Mouse (Mus musculus): ENCODE data around the gene Ube2u. TPM values are rescaled to one million over a fixed set of nuclear protein-coding genes. Genes with fewer than 3 reads are reported as not detected.

Ube2u gene
- polyA plus RNA-seq, 1 experiment from 2014 or later: 1.3 TPM

DNA sequence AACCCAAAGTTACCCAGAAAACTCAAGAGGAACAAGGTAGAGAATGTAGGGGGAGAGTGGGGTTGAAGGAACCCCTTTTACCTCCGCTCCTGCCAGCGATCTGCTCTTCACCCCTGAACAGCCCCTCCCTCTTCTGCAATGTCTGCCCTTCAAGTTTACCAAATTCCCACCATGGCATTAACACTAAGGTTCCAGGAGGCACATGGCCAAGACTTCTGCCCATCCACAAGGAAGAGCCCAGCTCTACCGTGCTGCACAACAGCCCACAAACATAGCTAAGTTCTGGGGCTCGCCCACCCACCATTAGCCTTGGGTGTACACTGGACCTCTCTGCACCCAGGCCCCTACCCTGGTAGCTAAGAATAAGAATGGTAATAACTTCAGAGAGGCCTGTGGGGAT, 117.1 kb downstream of the Ube2u start:
- no peaks in the 10 kb centered on the region for H3K4me1 ChIP-seq (replicated peaks)
- no peaks in the 10 kb centered on the region for H3K36me3 ChIP-seq
- H3K9me3 ChIP-seq: no peaks in the 10 kb centered on the region
- DNase-seq (ENCODE audit: low spot score): no peak
- H3K27ac ChIP-seq: no peak overlapping the region
- no peaks in the 10 kb centered on the region for H3K27me3 ChIP-seq (ENCODE audit: insufficient read depth, poor library complexity, severe bottlenecking)
- H3K4me3 ChIP-seq: no peak overlapping the region
- 88% methylated on average over 4 of the region's 4 CpGs for WGBS

DNA sequence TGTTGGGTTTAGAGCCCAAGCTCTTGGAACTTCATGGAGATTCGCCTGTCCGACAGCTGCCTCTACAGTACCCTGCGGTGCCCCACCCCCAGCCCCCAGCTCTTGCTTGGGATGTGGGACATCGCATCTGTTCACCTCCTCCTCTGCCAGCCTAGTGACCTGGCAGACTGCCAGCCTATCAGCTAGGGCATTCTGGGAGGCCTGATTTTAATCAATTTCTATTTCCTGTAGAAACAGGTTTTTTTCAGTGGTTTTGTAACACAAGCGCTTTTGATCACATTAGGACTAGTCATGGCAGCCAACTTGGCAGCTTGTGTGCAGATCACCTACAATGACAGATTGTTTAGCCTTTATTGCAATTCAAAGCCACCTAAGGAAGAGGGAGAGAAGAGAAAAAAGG, 118.0 kb downstream of the Ube2u start:
- no peaks in the 10 kb centered on the region for H3K9me3 ChIP-seq
- no peak overlapping the region for H3K27ac ChIP-seq
- no peaks in the 10 kb centered on the region for H3K4me1 ChIP-seq (replicated peaks)
- H3K4me3 ChIP-seq: no peak overlapping the region
- no peak for DNase-seq (ENCODE audit: low spot score)
- H3K36me3 ChIP-seq: no peaks in the 10 kb centered on the region
- WGBS: 91% methylated on average over 5 of the region's 5 CpGs
- no peaks in the 10 kb centered on the region for H3K27me3 ChIP-seq (ENCODE audit: insufficient read depth, poor library complexity, severe bottlenecking)

DNA sequence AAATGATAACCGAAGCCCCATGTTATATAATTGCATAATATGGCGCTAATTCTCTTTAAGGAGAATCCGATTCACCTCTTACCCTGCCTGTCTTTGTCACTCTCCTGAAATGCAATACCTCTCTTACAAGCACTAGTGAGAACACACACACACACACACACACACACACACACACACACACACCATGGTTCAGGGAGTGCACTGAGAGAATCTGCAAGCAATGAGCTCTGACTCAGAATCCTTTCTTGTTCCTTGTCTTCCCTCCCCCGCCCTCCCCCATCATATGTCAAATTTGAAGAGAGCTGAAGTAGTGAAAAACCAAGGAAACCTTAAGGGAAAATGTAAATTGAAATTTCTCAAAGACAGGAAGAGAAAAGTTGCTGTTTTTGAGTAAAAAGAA, 118.4 kb downstream of the Ube2u start:
- WGBS: 87% methylated on average over 4 of the region's 4 CpGs
- no peak for DNase-seq (ENCODE audit: low spot score)
- H3K4me3 ChIP-seq: no peak overlapping the region
- no peaks in the 10 kb centered on the region for H3K27me3 ChIP-seq (ENCODE audit: insufficient read depth, poor library complexity, severe bottlenecking)
- H3K27ac ChIP-seq: no peak overlapping the region
- no peaks in the 10 kb centered on the region for H3K36me3 ChIP-seq
- H3K9me3 ChIP-seq: no peaks in the 10 kb centered on the region
- no peaks in the 10 kb centered on the region for H3K4me1 ChIP-seq (replicated peaks)
